Mouse (Mus musculus) small intestine, adult 2 months (tissue): ENCODE measurements around the gene Gm20696.

Source experiments
- CTCF ChIP-seq: fragments of 200-500 bp; IDR thresholded peaks from 2 replicates; pipeline ENCODE4 v1.5.1; 2012; ENCODE audit warnings: low read depth, mild to moderate bottlenecking, control low read depth, inconsistent platforms, low read length, moderate library complexity, mixed read lengths; ENCODE audit not compliant: insufficient replicate concordance, insufficient read length; ENCODE audit errors: extremely low read depth
- POLR2A ChIP-seq: fragments of 200-500 bp; IDR thresholded peaks from 2 replicates; pipeline ENCODE4 v1.6.1; 2012; ENCODE audit warnings: low read depth, mild to moderate bottlenecking, control low read depth, inconsistent platforms, low read length, moderate library complexity

DNA sequence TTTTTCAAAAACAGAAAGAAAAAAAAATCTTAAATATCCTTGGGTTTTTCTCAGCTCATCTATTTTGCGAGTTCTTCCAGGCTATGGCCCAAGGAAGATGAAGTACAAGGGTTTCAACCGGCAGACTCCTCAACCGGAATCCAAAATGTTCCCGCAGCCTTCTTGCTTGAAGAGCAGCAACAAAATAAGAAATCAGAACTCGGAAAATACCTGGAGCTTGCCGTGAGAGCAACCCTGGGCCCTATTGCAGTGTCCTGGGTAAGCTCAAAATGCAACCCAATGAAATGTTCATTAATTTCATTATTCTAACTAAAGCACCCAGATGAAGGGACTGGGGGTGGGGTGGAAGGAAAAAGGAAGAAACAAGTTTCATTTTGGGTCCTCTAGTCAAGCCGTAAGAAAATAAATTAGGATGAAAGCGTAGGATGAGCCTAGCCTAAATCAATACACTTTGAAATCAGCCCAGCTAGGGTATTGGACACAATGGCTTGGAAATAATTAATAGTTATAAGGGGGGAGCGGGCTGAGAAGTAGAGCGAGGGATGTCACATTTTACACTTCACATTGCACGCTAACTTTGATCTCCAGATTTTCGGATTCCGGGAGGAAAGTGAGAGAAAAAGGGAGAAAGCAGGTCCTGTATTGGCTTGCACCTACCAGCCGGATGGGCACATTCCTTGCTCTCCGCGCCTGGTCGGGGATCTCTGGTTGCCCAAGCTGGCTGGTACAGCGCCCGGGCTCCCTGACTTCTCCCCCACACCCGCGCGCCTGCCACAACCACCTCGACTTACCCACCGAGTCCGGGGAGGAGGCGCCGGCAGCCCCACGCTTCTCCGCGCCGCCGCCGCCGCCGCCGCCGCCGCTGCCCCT, 146.6 kb downstream of the Gm20696 start:
- TF ChIP-seq CTCF (no peak), POLR2A (no peak)
